Mouse (Mus musculus) lung, adult 2 months (tissue): ENCODE data around the gene Gpr27.

Source experiments
- CTCF ChIP-seq: fragments of 200-500 bp; IDR thresholded peaks from 2 replicates; pipeline ENCODE4 v1.5.1; 2011; ENCODE audit warnings: mild to moderate bottlenecking, low read length, control low read depth; ENCODE audit not compliant: insufficient read depth
- POLR2A ChIP-seq: fragments of 200-500 bp; IDR thresholded peaks from 2 replicates; pipeline ENCODE4 v1.6.1; 2011; ENCODE audit warnings: low read depth, mild to moderate bottlenecking, control low read depth, low read length, borderline replicate concordance; ENCODE audit errors: extremely low read depth

GRCm38 (mm10) chr6:99663232-99663631, 29.2 kb upstream of the Gpr27 start:
- no peak for TF ChIP-seq CTCF
- no peak for TF ChIP-seq POLR2A
